Mouse (Mus musculus) ES-Bruce4 (cell line): Measurements from ENCODE around the gene Sgk2. TPM values are rescaled to one million over a fixed set of nuclear protein-coding genes. Genes with fewer than 3 reads are reported as not detected.

Experiments used
- H3K27ac ChIP-seq: 2 replicates; pipeline ENCODE4 v1.5.1; 2012; ENCODE audit warnings: low read length, inconsistent platforms; ENCODE audit not compliant: insufficient read depth
- H3K27me3 ChIP-seq: 2 replicates; pipeline ENCODE4 v1.6.1; 2012; ENCODE audit warnings: mild to moderate bottlenecking, low read length, inconsistent platforms; ENCODE audit not compliant: control insufficient read depth, poor library complexity, insufficient read depth, severe bottlenecking
- H3K36me3 ChIP-seq: 2 replicates; pipeline ENCODE4 v1.6.1; 2012; ENCODE audit warnings: inconsistent platforms, mild to moderate bottlenecking, low read length, moderate library complexity; ENCODE audit not compliant: control insufficient read depth, poor library complexity, insufficient read depth, severe bottlenecking
- H3K4me1 ChIP-seq: one replicate; pipeline ENCODE4 v1.8.1; 2011; ENCODE audit warnings: low read length; ENCODE audit not compliant: control insufficient read depth, insufficient read depth
- H3K4me3 ChIP-seq: 2 replicates; pipeline ENCODE4 v1.5.1; 2011; ENCODE audit warnings: low read depth, mild to moderate bottlenecking, low read length
- H3K9ac ChIP-seq: 2 replicates; pipeline ENCODE4 v1.6.1; 2012; ENCODE audit warnings: low read depth, mild to moderate bottlenecking, inconsistent platforms; ENCODE audit not compliant: poor library complexity, severe bottlenecking
- H3K9me3 ChIP-seq: replicated peaks from 2 replicates; pipeline ENCODE4 v1.6.1; 2012; ENCODE audit warnings: mild to moderate bottlenecking, low read length, inconsistent platforms; ENCODE audit not compliant: control insufficient read depth, poor library complexity, insufficient read depth, severe bottlenecking
- CTCF ChIP-seq: IDR thresholded peaks from one replicate; pipeline ENCODE4 v1.8.1; 2011; ENCODE audit warnings: low read depth, low read length
- EP300 ChIP-seq: IDR thresholded peaks from 2 replicates; pipeline ENCODE4 v1.6.1; 2011; ENCODE audit warnings: low read depth, low read length; ENCODE audit not compliant: insufficient read depth
- POLR2A ChIP-seq: IDR thresholded peaks from one replicate; pipeline ENCODE4 v1.8.1; 2011; ENCODE audit warnings: low read length; ENCODE audit not compliant: insufficient read depth
- polyA plus RNA-seq: library from polyadenylated mRNA; stranded (reverse); fragments of >200 nt; gene quantifications from 2 replicates; pipeline ENCODE4 v1.2.4, GENCODE M21; 2011; ENCODE audit warnings: low read depth; ENCODE audit not compliant: missing spikeins, insufficient read depth, insufficient read length

Sgk2 gene
- polyA plus RNA-seq, 1 experiment = 0.66 TPM

- Histone ChIP-seq H3K9ac (no peak overlapping the region), H3K4me3 (no peak overlapping the region), H3K36me3 (no peaks in the 10 kb centered on the region), H3K9me3 (no peaks in the 10 kb centered on the region), H3K4me1 (no peaks in the 10 kb centered on the region), H3K27ac (no peak overlapping the region), H3K27me3 (no peaks in the 10 kb centered on the region)
- TF ChIP-seq EP300 (no peak), POLR2A (no peak), CTCF (no peak)
Observed at GRCm38 (mm10) chr2:162969101-162969500, 18.0 kb upstream of the Sgk2 start.

- no peak overlapping the region for H3K4me3 ChIP-seq
- no peaks in the 10 kb centered on the region for H3K36me3 ChIP-seq
- H3K9me3 ChIP-seq = no peaks in the 10 kb centered on the region
- no peak overlapping the region for H3K9ac ChIP-seq
- H3K4me1 ChIP-seq = no peaks in the 10 kb centered on the region
- no peaks in the 10 kb centered on the region for H3K27me3 ChIP-seq
- TF ChIP-seq POLR2A (no peak), CTCF (no peak), EP300 (no peak)
- no peak overlapping the region for H3K27ac ChIP-seq
Observed at GRCm38 (mm10) chr2:162970896-162971295, 16.2 kb upstream of the Sgk2 start.

- Histone ChIP-seq H3K4me3 (no peak overlapping the region), H3K27ac (no peak overlapping the region), H3K9ac (no peak overlapping the region), H3K36me3 (no peaks in the 10 kb centered on the region), H3K9me3 (no peaks in the 10 kb centered on the region), H3K4me1 (no peaks in the 10 kb centered on the region), H3K27me3 (no peaks in the 10 kb centered on the region)
- TF ChIP-seq EP300 (no peak), CTCF (no peak), POLR2A (no peak)
Observed at GRCm38 (mm10) chr2:162972752-162973151, 14.4 kb upstream of the Sgk2 start.

- H3K36me3 ChIP-seq = no peaks in the 10 kb centered on the region
- no peaks in the 10 kb centered on the region for H3K27me3 ChIP-seq
- no peak overlapping the region for H3K4me3 ChIP-seq
- TF ChIP-seq CTCF = no peak
- TF ChIP-seq POLR2A = no peak
- no peak for TF ChIP-seq EP300
- H3K27ac ChIP-seq = no peak overlapping the region
- no peak overlapping the region for H3K9ac ChIP-seq
- no peaks in the 10 kb centered on the region for H3K9me3 ChIP-seq
- H3K4me1 ChIP-seq = no peaks in the 10 kb centered on the region
Observed at GRCm38 (mm10) chr2:162973206-162973605, 13.9 kb upstream of the Sgk2 start.

GRCm38 (mm10) chr2:162973637-162974036 is 13.5 kb upstream of the Sgk2 start:
- Histone ChIP-seq H3K27me3 (no peaks in the 10 kb centered on the region), H3K36me3 (no peaks in the 10 kb centered on the region), H3K9ac (no peak overlapping the region), H3K4me3 (no peak overlapping the region), H3K4me1 (no peaks in the 10 kb centered on the region), H3K9me3 (no peaks in the 10 kb centered on the region), H3K27ac (no peak overlapping the region)
- TF ChIP-seq POLR2A (no peak), EP300 (no peak), CTCF (no peak)

- Histone ChIP-seq H3K27me3 (no peaks in the 10 kb centered on the region), H3K9ac (no peak overlapping the region), H3K4me1 (no peaks in the 10 kb centered on the region), H3K4me3 (no peak overlapping the region), H3K36me3 (no peaks in the 10 kb centered on the region), H3K27ac (no peak overlapping the region), H3K9me3 (no peaks in the 10 kb centered on the region)
- no peak for TF ChIP-seq EP300
- no peak for TF ChIP-seq CTCF
- TF ChIP-seq POLR2A = no peak
Observed at GRCm38 (mm10) chr2:162975157-162975775, 11.9 kb upstream of the Sgk2 start.

- TF ChIP-seq CTCF (no peak), POLR2A (no peak), EP300 (no peak)
- no peaks in the 10 kb centered on the region for H3K27me3 ChIP-seq
Observed at GRCm38 (mm10) chr2:162976001-162976400, 11.1 kb upstream of the Sgk2 start.

More at GRCm38 (mm10) chr2:162976001-162976400, 11.1 kb upstream of the Sgk2 start:
- Histone ChIP-seq H3K9me3 (no peaks in the 10 kb centered on the region), H3K4me1 (no peaks in the 10 kb centered on the region), H3K27ac (no peak overlapping the region), H3K4me3 (no peak overlapping the region), H3K36me3 (no peaks in the 10 kb centered on the region), H3K9ac (no peak overlapping the region)
